Mouse (Mus musculus) liver, embryonic 16.5 days (tissue): ENCODE data around the gene Pccb. TPM values are rescaled to one million over a fixed set of nuclear protein-coding genes. Genes with fewer than 3 reads are reported as not detected.

Experiments
- ATAC-seq: fragments of 200-750 bp; cut with Nextera tagmentation; 2 replicates; pipeline ENCODE4 v1.8.0; 2017; ENCODE audit warnings: low read depth, mild to moderate bottlenecking, moderate number of reproducible peaks, moderate library complexity
- H3K27ac ChIP-seq: fragments of 300-500 bp; sonication (generic); 2 replicates; pipeline ENCODE4 v1.5.1; 2014; ENCODE audit warnings: mild to moderate bottlenecking, low read length
- H3K27me3 ChIP-seq: fragments of 300-500 bp; sonication (generic); 2 replicates; pipeline ENCODE4 v1.6.1; 2014; ENCODE audit warnings: low read depth, low read length, mixed read lengths; ENCODE audit not compliant: control insufficient read depth, insufficient read depth
- H3K36me3 ChIP-seq: fragments of 300-500 bp; sonication (generic); 2 replicates; pipeline ENCODE4 v1.6.1; 2014; ENCODE audit warnings: mild to moderate bottlenecking; ENCODE audit not compliant: control insufficient read depth, insufficient read depth
- H3K4me1 ChIP-seq: fragments of 300-500 bp; sonication (generic); 2 replicates; pipeline ENCODE4 v1.6.1; 2014; ENCODE audit warnings: low read depth, low read length, mixed read lengths; ENCODE audit not compliant: control insufficient read depth
- H3K4me2 ChIP-seq: fragments of 300-500 bp; sonication (generic); 2 replicates; pipeline ENCODE4 v1.6.1; 2014; ENCODE audit warnings: low read depth, low read length, mixed read lengths
- H3K4me3 ChIP-seq: fragments of 300-500 bp; sonication (generic); 2 replicates; pipeline ENCODE4 v1.5.1; 2014; ENCODE audit warnings: low read depth, mild to moderate bottlenecking, low read length
- H3K9ac ChIP-seq: fragments of 300-500 bp; sonication (generic); 2 replicates; pipeline ENCODE4 v1.6.1; 2014; ENCODE audit warnings: low read depth, low read length
- H3K9me3 ChIP-seq: fragments of 300-500 bp; sonication (generic); replicated peaks from 2 replicates; pipeline ENCODE4 v1.6.1; 2016; ENCODE audit warnings: low read length; ENCODE audit not compliant: control insufficient read depth
- WGBS: fragments of 180-500 bp; shearing (Covaris S2); extraction: QIAGEN DNeasy Blood & Tissue Kit; methylation state at CpG from one replicate; pipeline ENCODE4 v1.1.7; 2014; ENCODE audit not compliant: insufficient replicate concordance; 5-methylcytosine and 5-hydroxymethylcytosine counted together
- polyA plus RNA-seq: library from polyadenylated mRNA; unstranded; fragments of >200 nt; fragmentation: Nextera tagmentation; extraction: Ambion mirVana; gene quantifications from 2 replicates; pipeline ENCODE4 v1.2.1, GENCODE M21; 2015

Gene Pccb
- polyA plus RNA-seq, 1 experiment from 2014 or later, result 8.8 TPM

- Histone ChIP-seq H3K4me1 (no peaks in the 10 kb centered on the region), H3K4me2 (no peak overlapping the region), H3K36me3 (peaks cover 9% of the 10 kb centered on the region; the same call in 1 of the 2 replicates), H3K27me3 (no peaks in the 10 kb centered on the region), H3K4me3 (no peak overlapping the region), H3K9me3 (no peaks in the 10 kb centered on the region), H3K9ac (no peak overlapping the region), H3K27ac (no peak overlapping the region)
- WGBS, result 44% methylated on average over 4 of the region's 4 CpGs
- ATAC-seq, result no peak
Observed at GRCm38 (mm10) chr9:100951481-100951880, 83.2 kb downstream of the Pccb start.

- WGBS, result 60% methylated on average over 5 of the region's 5 CpGs
- Histone ChIP-seq H3K9ac (no peak overlapping the region), H3K27ac (no peak overlapping the region), H3K4me3 (no peak overlapping the region), H3K27me3 (no peaks in the 10 kb centered on the region), H3K4me1 (no peaks in the 10 kb centered on the region), H3K9me3 (no peaks in the 10 kb centered on the region), H3K36me3 (peaks cover 3% of the 10 kb centered on the region; the same call in 1 of the 2 replicates), H3K4me2 (no peak overlapping the region)
- ATAC-seq, result no peak
Observed at GRCm38 (mm10) chr9:100944677-100945365, 89.9 kb downstream of the Pccb start.

GRCm38 (mm10) chr9:100942042-100942441, 92.7 kb downstream of the Pccb start:
- no peak overlapping the region for H3K9ac ChIP-seq
- no peaks in the 10 kb centered on the region for H3K27me3 ChIP-seq
- no peak overlapping the region for H3K27ac ChIP-seq
- H3K4me3 ChIP-seq, result no peak overlapping the region
- ATAC-seq, result no peak
- H3K4me1 ChIP-seq, result no peaks in the 10 kb centered on the region
- WGBS, result 70% methylated on average over 2 of the region's 2 CpGs
- no peaks in the 10 kb centered on the region for H3K9me3 ChIP-seq
- H3K4me2 ChIP-seq, result no peak overlapping the region
- H3K36me3 ChIP-seq, result peaks cover under 1% of the 10 kb centered on the region; the same call in 1 of the 2 replicates

Other genes with a start within 250 kb of the Pccb start
- 1.6 and 1.7 TPM in 2 replicates for gene Msl2, start 39.2 kb upstream of the Pccb start, polyA plus RNA-seq
- 3.8 and 4.5 TPM in 2 replicates for gene Ppp2r3a, start 216.9 kb upstream of the Pccb start, polyA plus RNA-seq